Mouse (Mus musculus) brown adipose tissue, adult 24 weeks (tissue): ENCODE data around the gene Hsd3b1. TPM values are rescaled to one million over a fixed set of nuclear protein-coding genes. Genes with fewer than 3 reads are reported as not detected.
"Not testable (repeated sequence)": the region's sequence is repeated elsewhere in the genome, so short reads cannot be mapped to it uniquely, and the experiment has no call there.

Experiments used
- H3K27ac ChIP-seq: fragments of 200-500 bp; replicated peaks from 2 replicates; pipeline ENCODE4 v1.5.1; 2012; ENCODE audit warnings: low read depth, mild to moderate bottlenecking, low read length
- H3K4me1 ChIP-seq: fragments of 200-500 bp; 2 replicates; pipeline ENCODE4 v1.6.1; 2012; ENCODE audit warnings: low read length, mixed read lengths; ENCODE audit not compliant: control insufficient read depth, insufficient read depth, insufficient read length
- H3K4me3 ChIP-seq: fragments of 200-500 bp; 2 replicates; pipeline ENCODE4 v1.5.1; 2012; ENCODE audit warnings: low read depth, mild to moderate bottlenecking, low read length, moderate library complexity; ENCODE audit not compliant: insufficient read depth
- polyA plus RNA-seq: library from polyadenylated mRNA; stranded (reverse); fragments of >200 nt; gene quantifications from 2 replicates; pipeline ENCODE4 v1.2.4, GENCODE M21; 2012; ENCODE audit not compliant: missing spikeins, insufficient read depth, insufficient read length

Hsd3b1 gene
- polyA plus RNA-seq, 1 experiment: not detected

- no peak overlapping the region for H3K4me3 ChIP-seq
- no peaks in the 10 kb centered on the region for H3K4me1 ChIP-seq
- no peak overlapping the region for H3K27ac ChIP-seq
These were observed 7.7 kb downstream of the Hsd3b1 start for GRCm38 (mm10) chr3:98851853-98852252.

DNA sequence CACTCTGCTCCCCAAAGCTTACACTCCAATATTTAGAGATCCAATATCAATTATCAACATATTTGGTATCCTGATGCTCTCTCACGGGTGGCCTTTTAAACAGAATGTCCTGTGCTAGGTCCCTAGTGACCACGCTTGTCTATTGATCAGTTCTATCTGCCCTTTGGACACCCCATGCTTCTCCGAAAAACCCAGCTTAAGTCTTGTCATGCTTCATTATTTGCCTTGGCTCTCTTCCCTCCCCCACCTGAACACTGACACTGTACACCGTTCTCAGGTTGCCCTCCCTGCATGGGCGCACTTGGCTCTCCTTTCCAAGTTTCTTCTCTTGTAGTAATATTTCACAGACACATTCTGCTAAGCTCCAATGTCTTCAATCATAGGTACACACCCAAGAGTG lies 9.3 kb downstream of the Hsd3b1 start:
- no peak overlapping the region for H3K27ac ChIP-seq
- H3K4me3 ChIP-seq: no peak overlapping the region
- no peaks in the 10 kb centered on the region for H3K4me1 ChIP-seq

- H3K27ac ChIP-seq: no peak overlapping the region
These were observed 10.7 kb downstream of the Hsd3b1 start for GRCm38 (mm10) chr3:98848898-98849297.

DNA sequence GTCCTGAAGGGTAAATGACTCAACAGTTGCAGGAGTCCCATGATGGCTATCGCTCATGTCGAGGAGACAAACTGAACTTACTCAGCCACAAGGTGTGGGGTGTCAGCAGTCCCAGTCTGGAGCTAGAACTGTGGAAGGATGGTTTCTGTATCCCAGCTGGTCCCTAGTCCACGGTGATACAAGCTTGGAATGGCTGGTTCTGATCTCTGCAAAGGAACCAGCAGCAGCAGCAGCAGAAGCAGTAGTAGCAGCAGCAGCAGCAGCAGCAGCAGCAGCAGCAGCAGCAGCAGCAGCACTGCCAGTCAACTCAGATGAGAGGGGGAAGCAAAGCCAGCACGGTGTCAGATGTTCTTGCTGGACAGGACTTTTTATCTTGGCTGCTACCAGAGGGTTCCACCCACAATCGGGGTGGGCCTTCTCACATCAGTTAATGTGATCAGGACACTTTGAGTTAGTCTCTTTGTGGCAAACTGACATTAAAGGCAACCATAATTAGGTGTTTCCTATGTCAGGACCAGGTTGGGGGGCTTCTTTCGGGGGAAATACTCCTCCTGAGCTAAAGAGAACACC lies 45.4 kb downstream of the Hsd3b1 start, which contains the start of gene Hsd3b6:
Hsd3b6 (minus strand) TSS at position 343 of the 570 bp plus-strand sequence.
- H3K27ac ChIP-seq: no peak within 1 kb of the TSS
- H3K4me1 ChIP-seq: no peaks in the 10 kb centered on the region

More at GRCm38 (mm10) chr3:98848898-98849297, 10.7 kb downstream of the Hsd3b1 start:
- Histone ChIP-seq H3K4me3 (no peak overlapping the region), H3K4me1 (no peaks in the 10 kb centered on the region)

GRCm38 (mm10) chr3:98812653-98813052 lies 46.9 kb downstream of the Hsd3b1 start:
- H3K4me1 ChIP-seq, H3K27ac ChIP-seq, H3K4me3 ChIP-seq: not testable (repeated sequence)

More for the DNA sequence above, 45.4 kb downstream of the Hsd3b1 start, which contains the start of gene Hsd3b6:
- H3K4me3 ChIP-seq: no peak within 1 kb of the TSS

DNA sequence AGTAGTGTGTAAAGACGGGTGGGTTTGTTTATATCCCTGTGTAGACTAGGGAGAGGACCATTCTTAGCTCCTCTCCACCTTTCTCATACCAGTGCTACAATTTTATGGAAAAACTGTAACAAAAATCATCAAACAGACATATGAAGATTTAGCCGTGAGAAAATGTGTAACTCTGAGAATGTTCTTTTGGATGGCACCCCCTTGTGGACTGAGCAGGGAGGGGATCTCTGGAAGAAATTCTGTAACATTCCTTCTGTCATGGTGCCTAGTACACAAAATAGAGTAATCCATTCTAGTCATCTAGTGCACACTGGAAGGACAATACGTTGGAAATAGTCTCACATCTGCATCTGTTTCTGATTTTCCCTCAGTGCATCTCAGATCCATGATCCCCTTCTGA lies 54.6 kb downstream of the Hsd3b1 start:
- H3K27ac ChIP-seq, H3K4me3 ChIP-seq, H3K4me1 ChIP-seq: not testable (repeated sequence)

Other genes starting within 250 kb of the Hsd3b1 start
- gene Hsd3b5, start 229.5 kb downstream of the Hsd3b1 start, polyA plus RNA-seq: not detected in 2 replicates
- not detected in 2 replicates for gene Hsd3b2, start 135.3 kb downstream of the Hsd3b1 start, polyA plus RNA-seq
- not detected in 2 replicates for gene Hsd3b3, start 96.7 kb downstream of the Hsd3b1 start, polyA plus RNA-seq
- gene Hsd3b6, start 45.4 kb downstream of the Hsd3b1 start, polyA plus RNA-seq: not detected in 2 replicates
- gene Hao2, start 33.4 kb upstream of the Hsd3b1 start, polyA plus RNA-seq: not detected in 2 replicates